Mouse (Mus musculus) embryonic facial prominence, embryonic 11.5 days (tissue): ENCODE measurements around the gene Fam173b. TPM values are rescaled to one million over a fixed set of nuclear protein-coding genes. Genes with fewer than 3 reads are reported as not detected.

Experiments used
- ATAC-seq: fragments of 200-750 bp; cut with Nextera tagmentation; replicated peaks from 2 replicates; pipeline ENCODE4 v1.8.0; 2017; ENCODE audit warnings: low read depth; ENCODE audit not compliant: insufficient number of reproducible peaks, low FRiP score, low TSS enrichment
- DNase-seq: peaks from one replicate; pipeline ENCODE4 v3.0.0-alpha.2; 2015; ENCODE audit warnings: low spot score
- H3K27ac ChIP-seq: fragments of 300-500 bp; sonication (generic); replicated peaks from 2 replicates; pipeline ENCODE4 v1.5.1; 2014; ENCODE audit warnings: mild to moderate bottlenecking, low read depth, low read length, control low read depth
- H3K27me3 ChIP-seq: fragments of 300-500 bp; sonication (generic); 2 replicates; pipeline ENCODE4 v1.6.1; 2014; ENCODE audit warnings: mild to moderate bottlenecking, low read length, moderate library complexity, mixed read lengths; ENCODE audit not compliant: control insufficient read depth, insufficient read depth
- H3K36me3 ChIP-seq: fragments of 300-500 bp; sonication (generic); replicated peaks from 2 replicates; pipeline ENCODE4 v1.6.1; 2014; ENCODE audit warnings: low read depth, mild to moderate bottlenecking, low read length, moderate library complexity, mixed read lengths; ENCODE audit not compliant: control insufficient read depth, insufficient read depth
- H3K4me1 ChIP-seq: fragments of 300-500 bp; sonication (generic); 2 replicates; pipeline ENCODE4 v1.6.1; 2014; ENCODE audit warnings: low read length, mixed read lengths; ENCODE audit not compliant: control insufficient read depth, insufficient read depth
- H3K4me2 ChIP-seq: fragments of 300-500 bp; sonication (generic); 2 replicates; pipeline ENCODE4 v1.6.1; 2014; ENCODE audit warnings: low read depth, mild to moderate bottlenecking, control low read depth, low read length, moderate library complexity
- H3K4me3 ChIP-seq: fragments of 300-500 bp; sonication (generic); 2 replicates; pipeline ENCODE4 v1.5.1; 2014; ENCODE audit warnings: low read depth, low read length, control low read depth
- H3K9ac ChIP-seq: fragments of 300-500 bp; sonication (generic); replicated peaks from 2 replicates; pipeline ENCODE4 v1.6.1; 2014; ENCODE audit warnings: mild to moderate bottlenecking, control low read depth, low read length
- H3K9me3 ChIP-seq: fragments of 300-500 bp; sonication (generic); replicated peaks from 2 replicates; pipeline ENCODE4 v1.6.1; 2016; ENCODE audit warnings: mild to moderate bottlenecking, low read length, inconsistent platforms, mixed read lengths; ENCODE audit not compliant: control insufficient read depth
- WGBS: fragments of 180-500 bp; shearing (Covaris S2); extraction: QIAGEN DNeasy Blood & Tissue Kit; methylation state at CpG from one replicate; pipeline ENCODE4 v1.1.7; 2014; 5-methylcytosine and 5-hydroxymethylcytosine counted together
- polyA plus RNA-seq: library from polyadenylated mRNA; unstranded; fragments of >200 nt; fragmentation: Nextera tagmentation; extraction: Ambion mirVana; gene quantifications from 2 replicates; pipeline ENCODE4 v1.2.1, GENCODE M21; 2014

Fam173b gene
- polyA plus RNA-seq, 1 experiment from 2014 or later: 14.6 TPM

DNA sequence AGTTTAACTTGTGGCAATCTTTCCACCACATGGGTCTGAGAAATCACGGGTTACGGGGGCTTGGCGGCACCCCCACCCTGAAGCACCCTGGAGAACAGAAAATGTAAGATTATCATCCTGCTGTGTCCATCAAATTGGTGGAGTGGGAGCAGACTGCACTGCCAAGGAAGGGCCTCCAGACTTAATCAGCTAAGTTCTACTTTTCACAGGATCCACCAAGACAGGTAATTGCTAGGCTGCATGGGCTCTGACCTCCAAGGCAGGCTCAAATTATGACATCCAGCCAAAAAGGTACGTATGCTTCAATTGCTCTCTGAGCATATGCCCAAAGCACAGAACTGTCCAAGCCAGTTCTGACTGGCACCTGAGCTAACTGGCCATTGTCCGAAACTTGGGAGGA lies 11.5 kb upstream of the Fam173b start:
- Histone ChIP-seq H3K9me3 (no peaks in the 10 kb centered on the region), H3K27ac (no peak overlapping the region), H3K9ac (no peak overlapping the region), H3K36me3 (peaks cover 22% of the 10 kb centered on the region), H3K27me3 (no peaks in the 10 kb centered on the region), H3K4me3 (no peak overlapping the region), H3K4me1 (no peaks in the 10 kb centered on the region), H3K4me2 (no peak overlapping the region)
- ATAC-seq: no peak
- WGBS: 92% methylated on average over 5 of the region's 5 CpGs
- DNase-seq: no peak

DNA sequence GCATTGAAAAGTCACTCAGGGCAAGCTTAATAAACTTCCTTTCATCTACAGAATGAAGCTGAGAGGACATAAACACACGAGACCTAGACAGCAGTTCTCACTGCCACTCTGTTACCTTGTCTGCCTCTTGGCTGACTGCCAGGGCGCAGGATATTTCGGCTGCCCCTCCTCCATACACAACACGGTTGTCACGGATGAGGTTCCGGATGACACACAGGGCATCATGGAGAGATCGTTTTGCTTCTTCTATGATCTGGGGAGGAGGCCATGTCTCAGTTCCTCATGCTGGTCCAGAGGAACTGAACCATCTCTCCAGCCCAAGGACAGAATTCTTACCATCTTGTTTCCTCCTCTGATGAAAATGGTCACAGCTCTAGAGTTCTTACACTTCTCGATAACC lies 9.1 kb upstream of the Fam173b start:
- Histone ChIP-seq H3K4me3 (no peak overlapping the region), H3K27ac (no peak overlapping the region), H3K4me1 (no peaks in the 10 kb centered on the region), H3K27me3 (no peaks in the 10 kb centered on the region), H3K36me3 (peaks cover 26% of the 10 kb centered on the region), H3K4me2 (no peak overlapping the region), H3K9me3 (no peaks in the 10 kb centered on the region), H3K9ac (no peak overlapping the region)
- DNase-seq (no peak), ATAC-seq (no peak)
- WGBS: 92% methylated on average over 8 of the region's 8 CpGs

DNA sequence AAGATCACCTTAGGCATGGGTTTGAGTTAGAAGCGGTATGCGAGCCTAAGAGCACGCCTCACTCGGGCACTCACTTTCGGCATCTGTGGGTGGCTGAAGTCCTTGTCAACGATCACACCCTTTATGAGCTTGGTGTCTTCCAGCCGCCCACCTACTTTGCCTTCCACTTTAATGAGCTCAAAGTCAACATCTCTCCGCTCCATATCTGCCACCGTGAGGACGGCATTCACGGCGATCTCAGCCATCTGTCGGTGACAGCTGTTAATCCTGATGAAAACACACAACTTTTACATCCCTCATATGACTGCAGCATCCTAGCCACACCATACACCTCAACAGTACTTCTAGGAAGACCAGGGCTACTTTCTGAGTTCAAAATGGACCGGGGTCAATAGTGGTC lies 7.4 kb upstream of the Fam173b start:
- Histone ChIP-seq H3K27me3 (no peaks in the 10 kb centered on the region), H3K9ac (no peak overlapping the region), H3K36me3 (peaks cover 26% of the 10 kb centered on the region), H3K4me1 (no peaks in the 10 kb centered on the region), H3K9me3 (no peaks in the 10 kb centered on the region), H3K4me2 (no peak overlapping the region), H3K4me3 (no peak overlapping the region), H3K27ac (no peak overlapping the region)
- ATAC-seq: no peak
- WGBS: 92% methylated on average over 14 of the region's 14 CpGs
- no peak for DNase-seq

DNA sequence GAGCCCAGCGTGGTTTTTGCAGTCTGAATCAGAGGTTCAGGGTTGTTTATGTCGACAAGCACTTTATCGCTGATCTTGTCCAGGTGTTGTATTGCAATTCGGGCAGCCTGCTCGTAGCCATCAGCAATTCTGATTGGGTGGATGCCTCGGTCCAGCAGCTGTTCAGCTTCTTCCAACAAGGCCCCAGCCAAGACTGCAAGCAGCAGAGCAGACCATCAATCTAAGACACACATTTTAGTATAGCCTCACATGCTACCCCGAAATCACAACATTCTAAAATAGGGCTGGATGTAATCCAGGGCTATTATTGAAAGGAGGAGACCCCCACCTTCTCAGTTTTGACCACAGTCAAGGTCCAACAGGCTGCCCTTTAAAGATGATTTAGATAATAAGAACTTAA lies 6.0 kb upstream of the Fam173b start:
- H3K36me3 ChIP-seq: peaks cover 22% of the 10 kb centered on the region
- DNase-seq (no peak), ATAC-seq (no peak)
- 90% methylated on average over 7 of the region's 7 CpGs for WGBS
- H3K9me3 ChIP-seq: no peaks in the 10 kb centered on the region
- no peaks in the 10 kb centered on the region for H3K27me3 ChIP-seq
- H3K4me3 ChIP-seq: no peak overlapping the region
- no peak overlapping the region for H3K4me2 ChIP-seq
- no peak overlapping the region for H3K27ac ChIP-seq
- no peak overlapping the region for H3K9ac ChIP-seq
- H3K4me1 ChIP-seq: no peaks in the 10 kb centered on the region; the same call in 1 of the 2 replicates

DNA sequence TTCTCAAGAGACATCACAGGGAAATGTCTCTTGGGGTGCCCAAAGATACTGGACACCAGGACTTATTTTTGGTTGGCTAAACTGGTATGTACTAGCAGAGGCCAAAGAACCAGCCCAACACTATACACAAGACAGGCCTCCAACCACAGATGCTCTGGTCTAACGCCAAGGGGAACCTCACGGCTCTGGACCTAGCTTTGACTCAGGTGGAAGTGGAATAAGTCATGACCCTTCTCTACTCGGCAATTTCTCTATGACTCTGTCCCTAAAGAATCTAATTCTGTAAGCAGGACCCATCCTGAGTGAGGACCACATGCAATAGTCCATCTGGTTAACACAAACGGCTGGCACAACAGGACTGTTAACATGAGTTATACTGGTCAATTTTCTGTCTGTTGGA lies 1.8 kb upstream of the Fam173b start:
- Histone ChIP-seq H3K36me3 (peaks cover 5% of the 10 kb centered on the region), H3K9me3 (no peaks in the 10 kb centered on the region), H3K27me3 (no peaks in the 10 kb centered on the region), H3K4me2 (peak overlapping the region; percentile 88), H3K4me3 (peak overlapping the region; percentile 95; the same call in 1 of the 2 replicates), H3K9ac (no peak overlapping the region), H3K27ac (no peak overlapping the region), H3K4me1 (no peaks in the 10 kb centered on the region; the same call in 1 of the 2 replicates)
- no peak for DNase-seq
- no peak for ATAC-seq
- 69% methylated on average over 4 of the region's 4 CpGs for WGBS

DNA sequence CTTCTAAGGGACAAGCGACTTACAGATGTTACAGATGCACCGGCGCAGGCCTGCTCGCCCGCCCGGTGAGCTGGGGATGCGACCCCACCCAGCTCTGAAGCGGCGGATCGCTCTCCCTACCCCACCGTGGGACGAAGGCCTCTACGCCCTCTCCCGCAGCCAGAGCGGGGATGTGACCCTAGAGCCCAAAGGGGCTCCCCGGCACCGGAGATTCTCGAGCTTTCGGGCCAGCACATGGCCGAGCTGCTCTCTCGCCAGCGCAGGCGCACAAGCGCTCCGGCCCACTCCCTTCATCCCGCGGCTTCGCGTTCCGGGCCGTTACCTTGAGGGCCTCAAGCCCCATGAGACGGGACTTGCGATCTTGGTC lies 390 bp upstream of the Fam173b start:
- Histone ChIP-seq H3K4me1 (no peaks in the 10 kb centered on the region; the same call in 1 of the 2 replicates), H3K27me3 (no peaks in the 10 kb centered on the region), H3K4me2 (peak overlapping the region; percentile 88), H3K36me3 (0 out of 2 replicates have a peak, but pooled peaks cover 2% of the 10 kb centered on the region), H3K4me3 (peak overlapping the region; percentile 95), H3K9me3 (no peaks in the 10 kb centered on the region), H3K27ac (peak overlapping the region; percentile 85), H3K9ac (peak overlapping the region; percentile 96)
- ATAC-seq (peak; percentile 68), DNase-seq (no peak)
- WGBS: under 1% methylated on average over 33 of the region's 33 CpGs

DNA sequence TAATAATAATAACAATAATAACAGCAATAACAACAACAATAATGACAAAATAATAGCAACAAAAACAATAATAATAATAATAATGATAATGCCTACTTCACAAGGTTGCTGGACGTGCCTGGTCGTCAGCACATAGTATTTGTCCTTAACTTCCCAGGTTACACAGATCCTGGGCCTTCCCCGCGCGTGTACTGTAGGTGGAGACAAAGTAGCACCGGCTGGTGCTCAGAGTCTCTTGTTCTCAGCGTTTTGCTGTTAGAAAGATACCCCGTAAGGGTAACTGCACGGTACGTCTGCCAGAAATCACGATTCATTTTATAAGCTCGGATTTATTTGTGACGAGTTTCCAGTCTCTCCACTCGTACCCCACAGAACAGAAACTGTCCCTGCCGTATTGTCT lies 774 bp downstream of the Fam173b start:
- peak overlapping the region; percentile 91 for H3K9ac ChIP-seq
- peak overlapping the region; percentile 39 for H3K4me2 ChIP-seq
- ATAC-seq (peak; percentile 72), DNase-seq (peak; percentile 78)
- H3K27ac ChIP-seq: peak overlapping the region; percentile 85
- WGBS: 8% methylated on average over 15 of the region's 15 CpGs
- H3K4me1 ChIP-seq: no peaks in the 10 kb centered on the region; the same call in 1 of the 2 replicates
- no peaks in the 10 kb centered on the region for H3K9me3 ChIP-seq
- peak overlapping the region; percentile 95 for H3K4me3 ChIP-seq
- no peaks in the 10 kb centered on the region for H3K36me3 ChIP-seq
- H3K27me3 ChIP-seq: no peaks in the 10 kb centered on the region

DNA sequence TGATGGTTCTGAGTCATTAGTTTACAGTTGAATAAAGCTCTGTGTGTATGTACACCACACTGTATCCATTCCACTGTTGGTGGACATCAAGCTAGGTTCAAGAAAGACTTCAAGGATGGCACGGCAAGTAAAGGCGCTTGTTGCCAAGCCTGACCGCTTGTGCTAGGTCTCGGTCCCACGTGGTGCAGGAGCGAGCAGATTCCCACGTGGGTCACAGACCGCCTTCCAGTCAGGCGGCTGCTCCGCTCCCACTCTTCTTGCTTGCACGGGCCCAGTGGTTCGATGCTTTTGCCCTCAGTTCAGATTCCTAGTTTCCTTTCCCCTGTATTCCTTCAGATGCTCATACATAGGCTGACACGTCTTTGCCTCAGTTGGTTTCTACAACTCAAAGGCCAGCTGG lies 1.5 kb downstream of the Fam173b start:
- ATAC-seq: no peak
- H3K4me1 ChIP-seq: no peaks in the 10 kb centered on the region; the same call in 1 of the 2 replicates
- H3K9ac ChIP-seq: peak overlapping the region; percentile 91; the same call in 1 of the 2 replicates
- H3K27ac ChIP-seq: no peak overlapping the region
- 87% methylated on average over 13 of the region's 13 CpGs for whole genome bisulfite sequencing
- no peaks in the 10 kb centered on the region for H3K36me3 ChIP-seq
- DNase-seq: no peak
- H3K27me3 ChIP-seq: no peaks in the 10 kb centered on the region
- H3K9me3 ChIP-seq: no peaks in the 10 kb centered on the region
- no peak overlapping the region for H3K4me2 ChIP-seq
- peak overlapping the region; percentile 95 for H3K4me3 ChIP-seq
